Mouse (Mus musculus) neural tube, embryonic 13.5 days (tissue): ENCODE measurements at regions not wholly inside any gene's neighbourhood (a gene's known extent, or its start where the extent isn't known, plus 50 kb on each side); places are given as distances from the start of the nearest gene placed in this dataset.

ENCODE experiments used
- ATAC-seq: fragments of 200-750 bp; cut with Nextera tagmentation; 2 replicates; pipeline ENCODE4 v1.8.0; 2017; ENCODE audit warnings: low read depth, mild to moderate bottlenecking, moderate TSS enrichment, moderate library complexity
- H3K27ac ChIP-seq: fragments of 300-500 bp; sonication (generic); replicated peaks from 2 replicates; pipeline ENCODE4 v1.5.1; 2015; ENCODE audit warnings: moderate library complexity, mild to moderate bottlenecking, inconsistent platforms
- H3K27me3 ChIP-seq: fragments of 300-500 bp; sonication (generic); 2 replicates; pipeline ENCODE4 v1.6.1; 2015; ENCODE audit warnings: mild to moderate bottlenecking, inconsistent platforms
- H3K36me3 ChIP-seq: fragments of 300-500 bp; sonication (generic); 2 replicates; pipeline ENCODE4 v1.6.1; 2015; ENCODE audit warnings: mild to moderate bottlenecking, inconsistent platforms
- H3K4me1 ChIP-seq: fragments of 300-500 bp; sonication (generic); replicated peaks from 2 replicates; pipeline ENCODE4 v1.6.1; 2015; ENCODE audit warnings: inconsistent platforms
- H3K4me2 ChIP-seq: fragments of 300-500 bp; sonication (generic); 2 replicates; pipeline ENCODE4 v1.6.1; 2015; ENCODE audit warnings: inconsistent platforms, mild to moderate bottlenecking, moderate library complexity
- H3K4me3 ChIP-seq: fragments of 300-500 bp; sonication (generic); 2 replicates; pipeline ENCODE4 v1.5.1; 2015; ENCODE audit warnings: mild to moderate bottlenecking, inconsistent platforms
- H3K9ac ChIP-seq: fragments of 300-500 bp; sonication (generic); 2 replicates; pipeline ENCODE4 v1.6.1; 2015; ENCODE audit warnings: moderate library complexity, mild to moderate bottlenecking, inconsistent platforms
- H3K9me3 ChIP-seq: fragments of 300-500 bp; sonication (generic); 2 replicates; pipeline ENCODE4 v1.6.1; 2016; ENCODE audit warnings: inconsistent platforms
- WGBS: fragments of 180-500 bp; shearing (Covaris S2); methylation state at CpG from one replicate; pipeline ENCODE4 v1.1.7; 2015; 5-methylcytosine and 5-hydroxymethylcytosine counted together

- Histone ChIP-seq H3K4me3 (no peak overlapping the region), H3K9ac (no peak overlapping the region), H3K4me2 (no peak overlapping the region), H3K9me3 (no peaks in the 10 kb centered on the region), H3K36me3 (no peaks in the 10 kb centered on the region), H3K27ac (no peak overlapping the region), H3K27me3 (no peaks in the 10 kb centered on the region), H3K4me1 (no peaks in the 10 kb centered on the region)
- 74% methylated on average over 1 of the region's 1 CpGs for WGBS
- no peak for ATAC-seq
These were observed 231.6 kb downstream of the Etaa1 start for GRCm38 (mm10) chr11:17722051-17722450.

GRCm38 (mm10) chr11:17727258-17728034 lies 226.2 kb downstream of the Etaa1 start:
- Histone ChIP-seq H3K9me3 (no peaks in the 10 kb centered on the region), H3K4me1 (no peaks in the 10 kb centered on the region), H3K27ac (no peak overlapping the region), H3K36me3 (no peaks in the 10 kb centered on the region), H3K9ac (no peak overlapping the region), H3K27me3 (no peaks in the 10 kb centered on the region), H3K4me2 (no peak overlapping the region), H3K4me3 (no peak overlapping the region)
- no peak for ATAC-seq
- WGBS: 68% methylated on average over 8 of the region's 8 CpGs

- 91% methylated on average over 4 of the region's 4 CpGs for whole genome bisulfite sequencing
- ATAC-seq: no peak
- Histone ChIP-seq H3K9ac (no peak overlapping the region), H3K27ac (no peak overlapping the region), H3K27me3 (no peaks in the 10 kb centered on the region), H3K4me1 (no peaks in the 10 kb centered on the region), H3K36me3 (no peaks in the 10 kb centered on the region), H3K4me3 (no peak overlapping the region), H3K9me3 (no peaks in the 10 kb centered on the region), H3K4me2 (no peak overlapping the region)
These were observed 220.6 kb downstream of the Etaa1 start for GRCm38 (mm10) chr11:17733075-17733474.

- no peaks in the 10 kb centered on the region for H3K4me1 ChIP-seq
- no peaks in the 10 kb centered on the region for H3K9me3 ChIP-seq
- H3K36me3 ChIP-seq: no peaks in the 10 kb centered on the region
- H3K27ac ChIP-seq: no peak overlapping the region
- no peak overlapping the region for H3K4me2 ChIP-seq
- ATAC-seq: no peak
- H3K4me3 ChIP-seq: no peak overlapping the region
- 83% methylated on average over 2 of the region's 2 CpGs for WGBS
- H3K27me3 ChIP-seq: no peaks in the 10 kb centered on the region
- H3K9ac ChIP-seq: no peak overlapping the region
These were observed 219.2 kb downstream of the Etaa1 start for GRCm38 (mm10) chr11:17734519-17734918.

- Histone ChIP-seq H3K4me2 (no peak overlapping the region), H3K4me1 (no peaks in the 10 kb centered on the region), H3K4me3 (no peak overlapping the region), H3K9me3 (no peaks in the 10 kb centered on the region), H3K9ac (no peak overlapping the region), H3K36me3 (no peaks in the 10 kb centered on the region), H3K27me3 (no peaks in the 10 kb centered on the region), H3K27ac (no peak overlapping the region)
- 47% methylated on average over 5 of the region's 5 CpGs for WGBS
- ATAC-seq: no peak
These were observed 214.8 kb downstream of the Etaa1 start for GRCm38 (mm10) chr11:17738879-17739278.

- Histone ChIP-seq H3K4me2 (no peak overlapping the region), H3K9me3 (no peaks in the 10 kb centered on the region), H3K9ac (no peak overlapping the region), H3K36me3 (no peaks in the 10 kb centered on the region), H3K4me1 (no peaks in the 10 kb centered on the region), H3K4me3 (no peak overlapping the region), H3K27me3 (no peaks in the 10 kb centered on the region), H3K27ac (no peak overlapping the region)
- 91% methylated on average over 1 of the region's 1 CpGs for WGBS
- no peak for ATAC-seq
These were observed 209.9 kb downstream of the Etaa1 start for GRCm38 (mm10) chr11:17743821-17744220.

- Histone ChIP-seq H3K27me3 (no peaks in the 10 kb centered on the region), H3K27ac (no peak overlapping the region), H3K36me3 (no peaks in the 10 kb centered on the region), H3K4me3 (no peak overlapping the region), H3K9ac (no peak overlapping the region), H3K9me3 (no peaks in the 10 kb centered on the region), H3K4me2 (no peak overlapping the region), H3K4me1 (no peaks in the 10 kb centered on the region)
- no peak for ATAC-seq
- WGBS: 10% methylated on average over 6 of the region's 6 CpGs
These were observed 203.3 kb downstream of the Etaa1 start for GRCm38 (mm10) chr11:17750345-17750744.

- no peaks in the 10 kb centered on the region for H3K4me1 ChIP-seq
- H3K36me3 ChIP-seq: no peaks in the 10 kb centered on the region
- H3K27ac ChIP-seq: no peak overlapping the region
- H3K9me3 ChIP-seq: no peaks in the 10 kb centered on the region
- no peak for ATAC-seq
- WGBS: 52% methylated on average over 2 of the region's 2 CpGs
- H3K9ac ChIP-seq: no peak overlapping the region
- H3K4me3 ChIP-seq: no peak overlapping the region
- H3K27me3 ChIP-seq: no peaks in the 10 kb centered on the region
- no peak overlapping the region for H3K4me2 ChIP-seq
These were observed 194.5 kb downstream of the Etaa1 start for GRCm38 (mm10) chr11:17759224-17759623.

- ATAC-seq: no peak
- 41% methylated on average over 1 of the region's 1 CpGs for WGBS
- H3K4me2 ChIP-seq: no peak overlapping the region
These were observed 190.3 kb downstream of the Etaa1 start for GRCm38 (mm10) chr11:17763411-17763810.

GRCm38 (mm10) chr11:17764146-17764545 lies 189.5 kb downstream of the Etaa1 start:
- H3K27me3 ChIP-seq: no peaks in the 10 kb centered on the region
- no peaks in the 10 kb centered on the region for H3K36me3 ChIP-seq
- no peak for ATAC-seq
- no peak overlapping the region for H3K9ac ChIP-seq
- H3K9me3 ChIP-seq: no peaks in the 10 kb centered on the region
- no peaks in the 10 kb centered on the region for H3K4me1 ChIP-seq
- no peak overlapping the region for H3K4me3 ChIP-seq
- no peak overlapping the region for H3K4me2 ChIP-seq
- no peak overlapping the region for H3K27ac ChIP-seq

More at GRCm38 (mm10) chr11:17763411-17763810, 190.3 kb downstream of the Etaa1 start:
- Histone ChIP-seq H3K36me3 (no peaks in the 10 kb centered on the region), H3K27ac (no peak overlapping the region), H3K9ac (no peak overlapping the region), H3K27me3 (no peaks in the 10 kb centered on the region), H3K4me3 (no peak overlapping the region), H3K9me3 (no peaks in the 10 kb centered on the region), H3K4me1 (no peaks in the 10 kb centered on the region)

- ATAC-seq: no peak
- Histone ChIP-seq H3K27ac (no peak overlapping the region), H3K36me3 (no peaks in the 10 kb centered on the region), H3K4me2 (no peak overlapping the region), H3K27me3 (no peaks in the 10 kb centered on the region), H3K9ac (no peak overlapping the region), H3K4me3 (no peak overlapping the region), H3K9me3 (no peaks in the 10 kb centered on the region), H3K4me1 (no peaks in the 10 kb centered on the region)
These were observed 185.3 kb downstream of the Etaa1 start for GRCm38 (mm10) chr11:17768345-17768759.

GRCm38 (mm10) chr11:17768837-17769466 lies 184.7 kb downstream of the Etaa1 start:
- Histone ChIP-seq H3K4me1 (no peaks in the 10 kb centered on the region), H3K9me3 (no peaks in the 10 kb centered on the region), H3K27me3 (no peaks in the 10 kb centered on the region), H3K4me3 (no peak overlapping the region), H3K9ac (no peak overlapping the region), H3K27ac (no peak overlapping the region), H3K4me2 (no peak overlapping the region), H3K36me3 (no peaks in the 10 kb centered on the region)
- no peak for ATAC-seq
- 77% methylated on average over 4 of the region's 4 CpGs for WGBS

- Histone ChIP-seq H3K27ac (no peak overlapping the region), H3K9me3 (no peaks in the 10 kb centered on the region), H3K9ac (no peak overlapping the region), H3K4me2 (no peak overlapping the region), H3K4me1 (no peaks in the 10 kb centered on the region), H3K27me3 (no peaks in the 10 kb centered on the region), H3K4me3 (no peak overlapping the region), H3K36me3 (no peaks in the 10 kb centered on the region)
- no peak for ATAC-seq
These were observed 156.0 kb downstream of the Etaa1 start for GRCm38 (mm10) chr11:17797632-17798031.
